Mouse (Mus musculus) layer of hippocampus, adult 2 months (tissue): Measurements from ENCODE around the gene Sptbn2. TPM values are rescaled to one million over a fixed set of nuclear protein-coding genes. Genes with fewer than 3 reads are reported as not detected.
A peak's percentile ranks its signal among the peaks of the same experiment; 100 is the strongest.

ENCODE experiments used
- DNase-seq, 2 experiments: peaks; one replicate each; pipeline ENCODE4 v3.0.0; 2022; ENCODE audit warnings: low spot score in 2 of 2
- H3K27ac ChIP-seq: fragments of 200-600 bp; 2 replicates; pipeline ENCODE4 v1.8.1; 2022
- H3K4me3 ChIP-seq: fragments of 200-600 bp; 2 replicates; pipeline ENCODE4 v1.8.1; 2022; ENCODE audit warnings: mild to moderate bottlenecking
- CTCF ChIP-seq: fragments of 200-600 bp; conservative IDR thresholded peaks from 2 replicates; pipeline ENCODE4 v1.8.1; 2022; ENCODE audit warnings: antibody characterized with exemption, mild to moderate bottlenecking, moderate library complexity
- total RNA-seq, 2 experiments: library from RNA; stranded (reverse); gene quantifications; 2 replicates each; pipeline ENCODE4 v1.2.3; 2021

Gene Sptbn2
- total RNA-seq, 2 experiments from 2014 or later = 588 to 591 TPM

DNA sequence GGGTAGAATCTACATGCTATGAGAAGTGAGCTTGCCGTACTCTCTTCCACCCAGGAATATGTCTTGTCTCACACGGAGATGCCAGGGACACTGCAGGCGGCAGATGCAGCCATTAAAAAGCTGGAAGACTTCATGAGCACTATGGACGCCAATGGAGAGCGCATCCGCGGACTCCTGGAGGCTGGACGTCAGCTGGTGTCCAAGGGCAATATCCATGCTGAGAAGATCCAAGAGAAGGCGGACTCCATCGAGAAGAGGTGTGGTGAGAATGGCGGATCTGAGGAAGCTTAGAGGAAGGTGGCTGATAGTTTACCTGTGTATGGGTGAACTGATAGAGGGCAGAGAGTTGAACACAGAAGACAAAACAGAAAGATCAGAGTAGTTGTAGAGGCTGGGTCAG is 28.1 kb downstream of the Sptbn2 start:
- H3K4me3 ChIP-seq = no peak overlapping the region
- no peak overlapping the region for H3K27ac ChIP-seq
- no peak for TF ChIP-seq CTCF
- no peak for DNase-seq

DNA sequence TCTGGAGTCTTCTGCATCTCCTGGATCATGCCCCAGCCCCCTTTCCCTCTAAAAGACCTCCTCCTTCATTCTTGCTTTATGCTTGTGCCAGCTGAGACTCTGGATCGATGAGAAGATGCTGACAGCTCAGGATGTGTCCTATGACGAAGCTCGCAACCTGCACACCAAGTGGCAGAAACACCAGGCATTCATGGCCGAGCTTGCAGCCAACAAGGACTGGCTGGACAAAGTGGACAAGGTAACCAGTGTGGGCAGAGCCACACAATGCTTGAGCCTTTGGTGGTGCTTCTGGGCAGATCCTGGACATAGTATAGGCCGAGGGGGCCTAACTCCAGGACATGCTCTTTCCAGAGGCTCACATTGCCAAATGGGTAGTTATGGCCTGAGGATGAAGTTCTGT is 28.8 kb downstream of the Sptbn2 start:
- TF ChIP-seq CTCF = no peak

DNA sequence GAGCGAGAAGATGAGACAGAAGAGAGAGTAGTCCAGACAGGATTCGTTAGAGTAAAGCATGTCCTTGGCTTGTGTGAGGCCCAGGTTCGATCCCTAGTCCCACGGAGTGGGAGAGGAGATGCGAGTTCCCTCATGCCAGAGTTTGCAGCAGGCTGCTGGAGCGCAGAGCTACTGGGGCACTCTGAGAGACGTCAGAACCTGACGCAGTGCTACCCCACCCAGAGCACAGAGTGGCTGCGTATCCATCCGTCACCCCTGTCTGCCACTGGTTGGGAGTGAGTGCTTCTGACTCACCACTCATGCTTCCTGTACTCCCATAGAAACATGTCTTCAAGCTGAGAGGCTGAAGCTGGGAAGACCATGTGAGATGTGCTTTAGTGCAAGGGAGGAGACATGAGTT is 30.5 kb downstream of the Sptbn2 start:
- DNase-seq = no peak
- Histone ChIP-seq H3K4me3 (no peak overlapping the region), H3K27ac (no peak overlapping the region; the same call in 1 of the 2 replicates)
- TF ChIP-seq CTCF = no peak

More for the DNA sequence above, 28.8 kb downstream of the Sptbn2 start:
- Histone ChIP-seq H3K4me3 (no peak overlapping the region), H3K27ac (no peak overlapping the region)
- no peak for DNase-seq

DNA sequence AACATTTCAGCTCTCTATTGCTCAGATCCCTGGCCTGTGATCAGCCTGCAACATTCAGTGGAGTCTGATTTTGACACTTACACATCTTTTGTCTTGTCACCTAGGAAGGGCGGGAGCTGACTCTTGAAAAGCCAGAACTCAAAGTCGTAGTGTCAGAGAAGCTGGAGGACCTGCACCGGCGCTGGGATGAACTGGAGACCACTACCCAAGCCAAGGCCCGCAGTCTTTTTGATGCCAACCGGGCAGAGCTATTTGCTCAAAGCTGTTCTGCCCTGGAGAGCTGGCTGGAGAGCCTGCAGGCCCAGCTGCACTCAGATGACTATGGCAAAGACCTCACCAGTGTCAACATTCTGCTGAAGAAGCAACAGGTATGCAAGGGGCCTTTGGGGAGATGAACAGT is 31.3 kb downstream of the Sptbn2 start:
- H3K27ac ChIP-seq = no peak overlapping the region
- TF ChIP-seq CTCF = no peak

DNA sequence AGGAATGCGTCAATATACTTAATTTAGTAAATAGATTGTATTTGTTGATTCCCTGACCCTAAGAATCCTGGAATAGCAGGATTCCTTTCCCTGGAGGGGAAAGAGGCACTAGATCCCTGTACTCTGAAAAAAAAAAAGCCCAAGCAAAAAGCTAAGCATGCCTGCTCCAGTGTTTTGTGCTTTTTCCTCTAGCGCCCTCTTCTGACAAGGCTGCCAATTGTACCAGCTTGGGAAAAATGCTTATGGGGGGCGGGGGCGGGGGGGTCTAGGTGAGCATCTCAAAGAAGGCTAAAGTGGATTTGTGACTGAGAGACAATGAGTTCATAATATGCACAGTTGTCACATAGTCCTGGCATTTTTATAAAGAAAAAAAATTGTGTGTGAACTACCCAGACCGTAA is 32.6 kb downstream of the Sptbn2 start:
- no peak overlapping the region for H3K4me3 ChIP-seq
- DNase-seq = no peak
- peak; percentile 75 for TF ChIP-seq CTCF
- peak overlapping the region; percentile 54; the same call in 1 of the 2 replicates for H3K27ac ChIP-seq

More for the DNA sequence above, 31.3 kb downstream of the Sptbn2 start:
- DNase-seq = no peak
- no peak overlapping the region for H3K4me3 ChIP-seq

DNA sequence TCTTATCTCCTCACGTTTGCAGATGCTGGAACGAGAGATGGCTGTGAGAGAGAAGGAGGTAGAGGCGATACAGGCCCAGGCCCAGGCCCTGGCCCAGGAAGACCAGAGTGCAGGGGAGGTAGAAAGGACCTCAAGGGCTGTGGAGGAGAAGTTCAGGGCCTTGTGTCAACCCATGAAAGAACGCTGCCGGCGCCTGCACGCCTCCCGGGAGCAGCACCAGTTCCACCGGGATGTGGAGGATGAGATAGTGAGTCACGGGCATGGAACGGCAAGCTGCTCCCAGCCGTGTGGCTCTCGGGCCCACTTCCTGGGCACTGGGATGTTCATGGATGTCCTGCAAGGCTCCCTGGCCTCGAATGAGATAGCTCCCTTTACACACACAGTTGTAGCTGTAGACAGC is 33.1 kb downstream of the Sptbn2 start:
- no peak overlapping the region for H3K4me3 ChIP-seq

DNA sequence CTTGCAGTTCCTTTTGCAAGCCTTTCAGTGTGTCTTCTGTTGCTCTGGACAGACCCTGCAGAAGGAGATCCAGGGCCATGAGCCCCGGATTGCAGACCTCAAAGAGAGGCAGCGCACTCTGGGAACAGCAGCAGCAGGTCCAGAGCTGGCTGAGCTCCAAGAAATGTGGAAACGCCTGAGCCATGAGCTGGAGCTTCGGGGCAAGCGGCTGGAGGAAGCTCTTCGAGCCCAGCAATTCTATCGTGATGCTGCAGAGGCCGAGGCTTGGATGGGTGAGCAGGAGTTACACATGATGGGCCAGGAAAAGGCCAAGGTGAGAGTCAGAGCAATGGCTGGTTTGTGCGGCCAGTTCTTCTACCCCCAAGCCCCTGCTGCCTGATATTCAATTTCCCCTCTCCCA is 34.1 kb downstream of the Sptbn2 start:
- Histone ChIP-seq H3K4me3 (no peak overlapping the region), H3K27ac (peak overlapping the region; percentile 58; the same call in 1 of the 2 replicates)
- no peak for DNase-seq
- no peak for TF ChIP-seq CTCF

More for the DNA sequence above, 33.1 kb downstream of the Sptbn2 start:
- peak overlapping the region; percentile 54; the same call in 1 of the 2 replicates for H3K27ac ChIP-seq
- TF ChIP-seq CTCF = no peak
- DNase-seq = no peak

DNA sequence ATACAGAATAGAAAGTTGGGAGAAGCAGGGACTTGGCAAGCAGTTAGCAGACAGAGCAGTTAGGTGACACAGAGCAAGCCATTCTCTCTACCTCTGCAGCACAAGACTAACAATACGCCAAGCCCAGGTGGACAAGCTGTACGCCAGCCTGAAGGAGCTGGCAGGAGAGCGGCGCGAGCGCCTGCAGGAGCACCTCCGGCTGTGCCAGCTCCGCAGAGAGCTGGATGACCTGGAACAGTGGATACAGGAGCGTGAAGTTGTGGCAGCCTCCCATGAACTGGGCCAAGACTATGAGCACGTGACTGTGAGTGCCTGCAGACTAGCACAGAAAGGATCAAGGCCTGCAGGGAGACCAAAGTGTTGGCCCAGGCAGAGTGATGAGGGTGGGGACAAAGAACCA is 34.7 kb downstream of the Sptbn2 start:
- no peak for DNase-seq
- no peak for TF ChIP-seq CTCF
- Histone ChIP-seq H3K4me3 (no peak overlapping the region), H3K27ac (peak overlapping the region; percentile 58; the same call in 1 of the 2 replicates)

DNA sequence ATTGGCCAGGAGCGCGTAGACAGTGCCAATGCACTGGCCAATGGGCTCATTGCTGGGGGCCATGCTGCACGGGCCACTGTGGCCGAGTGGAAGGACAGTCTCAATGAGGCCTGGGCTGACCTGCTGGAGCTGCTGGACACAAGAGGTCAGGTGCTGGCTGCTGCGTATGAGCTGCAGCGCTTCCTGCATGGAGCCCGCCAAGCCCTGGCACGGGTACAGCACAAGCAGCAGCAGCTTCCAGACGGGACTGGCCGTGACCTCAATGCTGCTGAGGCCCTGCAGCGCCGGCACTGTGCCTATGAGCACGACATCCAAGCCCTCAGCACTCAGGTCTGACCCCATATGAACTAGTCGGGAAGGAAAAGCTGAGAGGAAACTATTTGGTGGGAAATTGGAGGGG is 35.6 kb downstream of the Sptbn2 start:
- DNase-seq = no peak
- Histone ChIP-seq H3K4me3 (no peak overlapping the region), H3K27ac (peak overlapping the region; percentile 23; the same call in 1 of the 2 replicates)
- no peak for TF ChIP-seq CTCF

DNA sequence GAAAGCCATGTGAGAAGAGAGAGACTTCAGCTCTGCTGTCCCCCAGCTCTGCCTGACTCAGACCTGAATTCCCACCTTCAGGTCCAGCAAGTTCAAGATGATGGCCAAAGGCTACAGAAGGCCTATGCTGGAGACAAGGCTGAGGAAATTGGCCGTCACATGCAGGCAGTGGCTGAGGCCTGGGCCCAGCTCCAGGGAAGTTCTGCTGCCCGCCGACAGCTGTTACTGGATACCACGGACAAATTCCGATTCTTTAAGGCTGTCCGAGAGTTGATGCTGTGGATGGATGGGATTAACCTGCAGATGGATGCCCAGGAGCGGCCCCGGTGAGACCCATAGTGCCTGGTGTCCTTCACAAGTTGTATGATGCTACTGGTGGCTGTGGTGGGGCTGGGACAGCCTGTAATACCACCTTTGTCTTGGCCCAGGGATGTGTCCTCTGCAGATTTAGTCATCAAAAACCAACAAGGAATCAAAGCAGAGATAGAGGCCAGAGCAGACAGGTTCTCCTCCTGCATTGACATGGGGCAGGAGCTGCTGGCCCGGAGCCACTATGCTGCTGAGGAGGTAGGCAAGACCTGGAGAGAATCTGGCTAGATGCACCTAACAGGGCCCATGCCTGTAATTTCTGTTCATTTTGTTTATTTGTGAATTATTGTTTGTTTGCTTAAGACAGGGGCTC is 36.8 kb downstream of the Sptbn2 start:
- TF ChIP-seq CTCF = no peak
- DNase-seq = no peak
- Histone ChIP-seq H3K27ac (no peak overlapping the region), H3K4me3 (no peak overlapping the region)

DNA sequence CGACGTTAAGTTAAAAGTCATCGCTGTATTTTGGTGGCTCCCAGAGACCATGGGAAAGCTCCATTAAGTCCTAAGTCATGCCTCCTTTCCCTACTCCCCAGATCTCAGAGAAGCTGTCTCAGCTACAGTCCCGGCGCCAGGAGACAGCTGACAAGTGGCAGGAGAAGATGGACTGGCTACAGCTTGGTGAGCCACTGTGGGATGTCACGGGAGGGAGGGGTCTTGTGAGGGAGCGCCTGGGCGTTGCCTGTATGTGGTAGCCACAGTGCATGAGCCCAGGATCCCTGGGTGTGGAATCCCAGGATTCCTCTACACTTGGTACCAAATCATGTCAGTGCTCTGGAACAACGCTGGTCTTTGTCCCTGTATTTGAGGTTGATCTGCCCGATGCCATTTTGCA is 37.5 kb downstream of the Sptbn2 start:
- DNase-seq = no peak
- Histone ChIP-seq H3K27ac (no peak overlapping the region), H3K4me3 (no peak overlapping the region)
- no peak for TF ChIP-seq CTCF

DNA sequence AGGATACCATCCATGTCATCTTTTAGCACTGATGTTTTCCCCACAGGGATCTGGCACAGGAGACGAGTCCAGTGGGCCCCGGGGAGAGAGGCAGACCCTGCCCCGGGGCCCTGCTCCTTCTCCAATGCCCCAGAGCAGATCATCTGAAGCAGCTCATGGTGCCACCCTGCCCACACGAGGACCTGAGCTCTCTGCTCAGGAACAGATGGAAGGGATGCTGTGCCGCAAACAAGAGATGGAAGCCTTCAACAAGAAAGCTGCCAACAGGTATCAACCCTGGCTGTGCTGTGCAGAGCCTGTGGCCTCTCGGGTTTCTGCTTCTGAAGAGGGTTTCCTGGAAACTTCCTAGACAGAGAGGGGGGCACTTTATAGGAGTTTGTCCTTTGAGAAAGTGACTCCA is 39.0 kb downstream of the Sptbn2 start:
- no peak overlapping the region for H3K27ac ChIP-seq
- H3K4me3 ChIP-seq = no peak overlapping the region
- TF ChIP-seq CTCF = no peak
- no peak for DNase-seq

DNA sequence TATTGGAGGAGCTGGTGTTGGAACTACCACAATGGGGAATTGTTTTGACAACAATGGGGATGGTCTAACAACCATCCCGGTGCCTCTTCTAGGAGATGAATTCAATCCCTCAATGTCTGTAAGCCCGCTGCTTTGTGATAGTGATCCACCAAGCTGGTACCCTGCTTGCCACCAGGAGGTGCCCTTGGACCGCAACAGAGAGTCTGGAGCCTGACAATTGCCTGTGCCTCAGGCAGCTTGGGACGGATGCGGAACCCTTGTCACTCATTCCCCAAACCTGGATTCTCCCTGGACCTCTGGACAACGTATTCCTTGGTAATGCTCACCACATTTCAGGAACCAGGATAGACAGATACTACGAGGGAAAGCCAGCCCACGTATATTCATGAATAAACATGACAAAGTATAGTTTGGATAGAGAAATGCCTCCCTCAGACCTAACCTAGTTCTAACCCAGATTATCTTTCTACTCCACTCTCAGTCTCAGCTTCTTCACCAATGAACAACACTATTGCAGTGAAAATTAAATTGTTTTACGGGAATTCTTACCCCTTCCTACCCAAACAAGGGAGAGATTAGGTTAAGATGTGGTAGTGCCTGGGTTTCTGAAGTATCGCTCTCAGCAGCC is 44.7 kb downstream of the Sptbn2 start:
- peak overlapping the region; percentile 93 for H3K27ac ChIP-seq
- peak; percentile 97 for TF ChIP-seq CTCF

More for the DNA sequence above, 44.7 kb downstream of the Sptbn2 start:
- H3K4me3 ChIP-seq = peak overlapping the region; percentile 89
- peak; percentile 90 to 91 for DNase-seq
